Mouse (Mus musculus): ENCODE data around the gene Wif1. TPM values are rescaled to one million over a fixed set of nuclear protein-coding genes. Genes with fewer than 3 reads are reported as not detected.

Wif1 gene
- polyA plus RNA-seq, 1 experiment from 2014 or later: 18.7 TPM

DNA sequence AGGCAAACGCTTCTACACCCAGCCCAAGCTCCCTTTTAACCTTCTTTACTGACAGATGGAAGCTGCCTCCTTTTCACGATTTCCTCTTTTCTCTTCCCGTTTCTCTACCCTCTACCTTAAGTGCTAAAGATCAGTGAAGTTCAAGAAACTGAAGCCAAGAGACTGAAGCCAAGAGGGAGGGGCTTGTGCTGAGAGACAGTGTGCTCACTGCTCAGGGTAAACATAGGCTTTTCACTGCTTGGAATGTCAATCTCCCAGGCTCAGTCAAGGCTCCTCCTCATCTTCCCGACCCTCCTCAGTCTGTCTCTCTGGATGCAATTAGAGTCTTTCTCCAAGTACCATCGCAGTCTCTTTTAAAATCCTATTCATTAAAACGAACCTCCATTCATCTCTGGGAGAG lies 55.6 kb downstream of the Wif1 start:
- H3K27ac ChIP-seq (ENCODE audit: low read length): no peak overlapping the region
- no peaks in the 10 kb centered on the region for H3K27me3 ChIP-seq (ENCODE audit: control insufficient read depth, insufficient read depth, low read depth, low read length)
- H3K4me2 ChIP-seq (ENCODE audit: low read length): peak overlapping the region; percentile 40
- H3K9ac ChIP-seq (ENCODE audit: low read depth, low read length): no peak overlapping the region
- no peak for ATAC-seq
- no peaks in the 10 kb centered on the region for H3K36me3 ChIP-seq (ENCODE audit: control insufficient read depth, insufficient read depth, low read length)
- peaks cover 2% of the 10 kb centered on the region; the same call in 1 of the 2 replicates for H3K4me1 ChIP-seq (ENCODE audit: control insufficient read depth, insufficient read depth, low read length)
- WGBS: 3% methylated on average over 6 of the region's 6 CpGs
- H3K9me3 ChIP-seq (replicated peaks; ENCODE audit: control insufficient read depth, low read length, poor library complexity, severe bottlenecking): no peaks in the 10 kb centered on the region
- no peak overlapping the region for H3K4me3 ChIP-seq (ENCODE audit: low read depth, low read length)

DNA sequence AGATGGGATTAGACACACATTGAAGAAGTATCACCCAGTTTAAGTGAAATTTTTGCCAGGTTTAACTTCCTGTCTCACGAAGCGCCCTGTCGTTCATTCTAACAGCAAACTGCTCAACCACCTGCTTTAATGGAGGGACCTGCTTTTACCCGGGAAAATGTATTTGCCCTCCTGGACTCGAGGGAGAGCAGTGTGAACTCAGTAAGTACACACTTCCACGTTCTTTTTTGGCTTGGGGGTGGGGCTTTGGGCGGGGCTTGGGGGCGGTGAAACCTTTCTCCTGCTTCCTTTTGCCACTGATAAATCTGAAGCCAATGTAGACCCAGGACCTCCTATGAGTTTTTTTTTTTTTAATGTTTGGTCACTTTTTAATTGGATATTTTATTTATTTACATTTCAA lies 56.2 kb downstream of the Wif1 start:
- no peak for ATAC-seq
- H3K27ac ChIP-seq (ENCODE audit: low read length): no peak overlapping the region
- 24% methylated on average over 8 of the region's 8 CpGs for WGBS
- no peaks in the 10 kb centered on the region for H3K27me3 ChIP-seq (ENCODE audit: control insufficient read depth, insufficient read depth, low read depth, low read length)
- peaks cover 2% of the 10 kb centered on the region; the same call in 1 of the 2 replicates for H3K4me1 ChIP-seq (ENCODE audit: control insufficient read depth, insufficient read depth, low read length)
- H3K36me3 ChIP-seq (ENCODE audit: control insufficient read depth, insufficient read depth, low read length): no peaks in the 10 kb centered on the region
- H3K4me3 ChIP-seq (ENCODE audit: low read depth, low read length): no peak overlapping the region
- no peaks in the 10 kb centered on the region for H3K9me3 ChIP-seq (replicated peaks; ENCODE audit: control insufficient read depth, low read length, poor library complexity, severe bottlenecking)
- H3K4me2 ChIP-seq (ENCODE audit: low read length): no peak overlapping the region; the same call in 1 of the 2 replicates
- H3K9ac ChIP-seq (ENCODE audit: low read depth, low read length): no peak overlapping the region

DNA sequence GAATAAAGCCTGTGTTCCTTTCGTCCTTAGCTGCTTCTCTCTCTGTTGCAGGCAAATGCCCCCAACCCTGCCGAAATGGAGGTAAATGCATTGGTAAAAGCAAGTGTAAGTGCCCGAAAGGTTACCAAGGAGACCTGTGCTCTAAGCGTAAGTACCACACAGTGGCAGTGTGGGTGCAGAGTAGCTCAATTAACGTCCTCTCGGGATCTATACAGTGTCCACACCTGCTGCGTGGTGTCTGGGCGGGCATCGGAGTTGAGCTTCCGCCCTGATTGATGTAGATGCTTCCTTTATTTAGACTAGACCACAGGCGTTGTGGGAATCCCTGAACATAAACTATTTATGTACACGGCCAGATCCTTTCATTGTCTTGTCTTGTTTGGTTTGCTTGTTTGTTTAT lies 62.2 kb downstream of the Wif1 start:
- Histone ChIP-seq H3K9me3 (replicated peaks; ENCODE audit: control insufficient read depth, low read length, poor library complexity, severe bottlenecking) (no peaks in the 10 kb centered on the region), H3K4me1 (ENCODE audit: control insufficient read depth, insufficient read depth, low read length) (peaks cover 8% of the 10 kb centered on the region; the same call in 1 of the 2 replicates), H3K27me3 (ENCODE audit: control insufficient read depth, insufficient read depth, low read depth, low read length) (no peaks in the 10 kb centered on the region), H3K36me3 (ENCODE audit: control insufficient read depth, insufficient read depth, low read length) (no peaks in the 10 kb centered on the region), H3K27ac (ENCODE audit: low read length) (no peak overlapping the region), H3K4me2 (ENCODE audit: low read length) (peak overlapping the region; percentile 42), H3K4me3 (ENCODE audit: low read depth, low read length) (peak overlapping the region; percentile 16; the same call in 1 of the 2 replicates), H3K9ac (ENCODE audit: low read depth, low read length) (peak overlapping the region; percentile 25; the same call in 1 of the 2 replicates)
- no peak for ATAC-seq
- WGBS: 47% methylated on average over 12 of the region's 12 CpGs

DNA sequence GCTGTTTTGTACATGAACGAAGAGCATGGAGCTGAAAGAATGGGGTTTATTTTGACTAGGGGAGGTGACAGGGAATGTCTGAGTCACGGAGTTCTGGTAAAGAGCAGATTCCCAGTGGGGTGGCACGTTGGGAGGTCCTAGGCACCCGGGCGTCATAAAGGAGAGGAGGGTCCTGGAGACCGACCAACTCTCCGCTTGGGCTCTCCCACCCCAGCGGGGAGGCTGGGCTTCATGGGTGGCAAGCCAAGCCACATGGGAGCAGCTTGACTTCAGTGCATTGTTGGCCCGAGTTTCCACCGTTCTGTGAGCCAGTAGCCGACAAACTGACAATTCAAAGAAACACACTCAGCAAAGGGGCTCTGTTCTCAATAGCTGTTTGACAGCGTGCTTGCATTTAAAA lies 64.5 kb downstream of the Wif1 start:
- ATAC-seq: no peak
- WGBS: 66% methylated on average over 12 of the region's 12 CpGs
- Histone ChIP-seq H3K4me2 (ENCODE audit: low read length) (no peak overlapping the region), H3K27me3 (ENCODE audit: control insufficient read depth, insufficient read depth, low read depth, low read length) (no peaks in the 10 kb centered on the region), H3K9ac (ENCODE audit: low read depth, low read length) (no peak overlapping the region), H3K27ac (ENCODE audit: low read length) (no peak overlapping the region), H3K4me1 (ENCODE audit: control insufficient read depth, insufficient read depth, low read length) (peaks cover 8% of the 10 kb centered on the region; the same call in 1 of the 2 replicates), H3K4me3 (ENCODE audit: low read depth, low read length) (no peak overlapping the region), H3K9me3 (replicated peaks; ENCODE audit: control insufficient read depth, low read length, poor library complexity, severe bottlenecking) (no peaks in the 10 kb centered on the region), H3K36me3 (ENCODE audit: control insufficient read depth, insufficient read depth, low read length) (no peaks in the 10 kb centered on the region)

DNA sequence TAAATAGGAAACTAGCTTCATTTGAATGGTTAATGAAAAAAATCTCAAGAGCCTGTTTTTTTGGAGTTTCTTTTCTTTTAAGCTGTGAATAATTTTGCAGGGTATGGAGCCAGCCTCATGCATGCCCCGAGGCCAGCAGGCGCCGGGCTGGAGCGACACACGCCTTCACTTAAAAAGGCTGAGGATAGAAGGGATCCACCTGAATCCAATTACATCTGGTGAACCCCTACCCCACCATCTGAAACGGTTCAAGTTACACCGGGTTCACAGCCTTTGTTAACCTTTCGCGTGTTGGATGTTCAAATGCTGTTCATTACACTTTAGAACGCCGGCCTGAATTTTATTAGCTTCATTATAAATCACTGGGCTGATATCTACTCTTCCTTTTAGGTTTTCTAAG lies 65.9 kb downstream of the Wif1 start:
- WGBS: 65% methylated on average over 11 of the region's 11 CpGs
- Histone ChIP-seq H3K4me1 (ENCODE audit: control insufficient read depth, insufficient read depth, low read length) (peaks cover 8% of the 10 kb centered on the region; the same call in 1 of the 2 replicates), H3K4me2 (ENCODE audit: low read length) (no peak overlapping the region), H3K27ac (ENCODE audit: low read length) (no peak overlapping the region), H3K9ac (ENCODE audit: low read depth, low read length) (no peak overlapping the region), H3K4me3 (ENCODE audit: low read depth, low read length) (no peak overlapping the region), H3K36me3 (ENCODE audit: control insufficient read depth, insufficient read depth, low read length) (no peaks in the 10 kb centered on the region), H3K27me3 (ENCODE audit: control insufficient read depth, insufficient read depth, low read depth, low read length) (no peaks in the 10 kb centered on the region), H3K9me3 (replicated peaks; ENCODE audit: control insufficient read depth, low read length, poor library complexity, severe bottlenecking) (no peaks in the 10 kb centered on the region)
- no peak for ATAC-seq

DNA sequence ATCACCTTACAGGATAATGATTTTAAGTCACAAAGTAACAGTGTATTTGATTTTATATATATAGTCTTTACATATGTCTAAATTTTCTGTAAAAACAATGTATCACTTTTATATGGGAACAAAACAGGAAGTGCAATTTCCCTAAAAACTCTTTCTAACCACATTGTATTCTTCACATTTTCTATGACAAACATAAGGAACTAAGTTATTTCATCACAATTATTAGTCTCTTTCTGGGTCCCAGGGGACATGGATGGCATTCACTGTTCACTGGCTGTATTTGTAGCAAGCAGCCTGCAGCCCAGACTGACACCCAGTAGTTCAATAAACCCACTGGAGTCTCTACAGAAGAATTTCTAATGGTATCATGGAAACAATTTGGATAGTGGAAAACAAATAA lies 82.4 kb downstream of the Wif1 start:
- H3K27me3 ChIP-seq (ENCODE audit: control insufficient read depth, insufficient read depth, low read depth, low read length): no peaks in the 10 kb centered on the region
- no peak overlapping the region for H3K27ac ChIP-seq (ENCODE audit: low read length)
- H3K36me3 ChIP-seq (ENCODE audit: control insufficient read depth, insufficient read depth, low read length): no peaks in the 10 kb centered on the region
- no peaks in the 10 kb centered on the region for H3K9me3 ChIP-seq (replicated peaks; ENCODE audit: control insufficient read depth, low read length, poor library complexity, severe bottlenecking)
- no peak overlapping the region for H3K4me3 ChIP-seq (ENCODE audit: low read depth, low read length)
- H3K4me2 ChIP-seq (ENCODE audit: low read length): no peak overlapping the region
- no peak overlapping the region for H3K9ac ChIP-seq (ENCODE audit: low read depth, low read length)
- no peaks in the 10 kb centered on the region for H3K4me1 ChIP-seq (ENCODE audit: control insufficient read depth, insufficient read depth, low read length)
- no peak for ATAC-seq

DNA sequence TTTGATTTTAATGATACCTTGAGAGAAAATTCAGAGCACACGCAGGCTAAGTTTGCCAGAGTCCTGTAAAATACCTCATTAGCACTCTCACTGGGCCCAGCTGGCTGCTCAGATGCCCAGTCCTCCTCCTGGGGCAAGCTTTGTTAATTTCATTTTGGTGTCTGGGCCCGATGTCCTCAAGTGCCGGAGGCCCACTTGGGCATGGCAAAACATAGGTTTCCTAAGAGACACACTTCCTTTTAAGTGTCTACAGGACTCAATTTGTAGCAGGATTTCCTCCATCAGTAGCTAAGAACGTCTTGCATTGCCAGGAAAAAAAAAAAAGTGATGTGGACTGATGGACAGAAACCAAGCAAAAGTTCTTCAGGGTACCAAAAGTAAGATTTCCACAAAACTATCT lies 82.9 kb downstream of the Wif1 start:
- ATAC-seq: no peak
- H3K27me3 ChIP-seq (ENCODE audit: control insufficient read depth, insufficient read depth, low read depth, low read length): no peaks in the 10 kb centered on the region
- no peaks in the 10 kb centered on the region for H3K9me3 ChIP-seq (replicated peaks; ENCODE audit: control insufficient read depth, low read length, poor library complexity, severe bottlenecking)
- no peak overlapping the region for H3K4me2 ChIP-seq (ENCODE audit: low read length)
- no peaks in the 10 kb centered on the region for H3K4me1 ChIP-seq (ENCODE audit: control insufficient read depth, insufficient read depth, low read length)
- 48% methylated on average over 4 of the region's 4 CpGs for WGBS
- H3K9ac ChIP-seq (ENCODE audit: low read depth, low read length): no peak overlapping the region
- H3K36me3 ChIP-seq (ENCODE audit: control insufficient read depth, insufficient read depth, low read length): no peaks in the 10 kb centered on the region
- no peak overlapping the region for H3K27ac ChIP-seq (ENCODE audit: low read length)
- no peak overlapping the region for H3K4me3 ChIP-seq (ENCODE audit: low read depth, low read length)

DNA sequence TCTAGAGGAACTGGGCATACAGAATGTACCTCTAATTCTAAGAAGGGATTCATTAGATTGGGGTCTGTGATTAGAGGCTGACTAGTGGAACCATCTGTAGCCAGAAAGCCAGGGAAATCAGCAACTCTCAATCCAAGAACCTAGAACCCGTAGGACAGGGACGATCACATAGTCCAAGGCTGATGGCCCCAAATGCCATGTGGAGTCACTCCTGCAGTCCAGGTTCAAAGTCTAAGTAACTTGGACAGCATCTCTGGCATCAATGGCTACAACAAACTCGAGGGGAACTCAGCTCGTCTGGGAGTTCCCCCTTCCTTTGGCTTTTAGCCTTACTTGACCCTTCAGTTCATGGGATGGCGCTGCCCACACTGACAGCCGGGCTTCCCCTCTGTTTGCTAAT lies 87.0 kb downstream of the Wif1 start:
- Histone ChIP-seq H3K36me3 (ENCODE audit: control insufficient read depth, insufficient read depth, low read length) (no peaks in the 10 kb centered on the region), H3K4me3 (ENCODE audit: low read depth, low read length) (no peak overlapping the region), H3K9ac (ENCODE audit: low read depth, low read length) (no peak overlapping the region), H3K4me2 (ENCODE audit: low read length) (no peak overlapping the region), H3K4me1 (ENCODE audit: control insufficient read depth, insufficient read depth, low read length) (no peaks in the 10 kb centered on the region), H3K27ac (ENCODE audit: low read length) (no peak overlapping the region), H3K27me3 (ENCODE audit: control insufficient read depth, insufficient read depth, low read depth, low read length) (no peaks in the 10 kb centered on the region), H3K9me3 (replicated peaks; ENCODE audit: control insufficient read depth, low read length, poor library complexity, severe bottlenecking) (no peaks in the 10 kb centered on the region)
- 90% methylated on average over 6 of the region's 6 CpGs for WGBS
- ATAC-seq: no peak

DNA sequence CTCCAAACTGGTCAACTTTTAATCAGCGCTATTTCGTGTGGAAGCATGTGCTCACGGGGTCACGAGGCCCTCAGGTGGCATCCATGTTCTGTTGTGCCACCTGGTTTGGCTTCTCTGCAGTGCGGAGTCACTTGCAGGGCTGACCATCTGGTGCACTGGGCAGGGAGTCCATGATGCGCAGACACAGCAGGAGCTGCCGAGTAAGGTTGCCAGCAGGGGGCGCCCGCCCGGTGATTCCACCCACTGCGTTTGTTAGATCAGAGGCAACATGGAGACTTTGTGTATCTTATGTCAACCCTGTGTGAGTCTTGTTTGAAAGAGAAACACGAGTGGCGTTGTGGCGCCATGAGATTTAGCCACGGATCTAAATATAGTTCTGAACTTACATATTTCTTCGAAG lies 90.7 kb downstream of the Wif1 start:
- Histone ChIP-seq H3K27me3 (ENCODE audit: control insufficient read depth, insufficient read depth, low read depth, low read length) (no peaks in the 10 kb centered on the region), H3K4me2 (ENCODE audit: low read length) (no peak overlapping the region), H3K4me3 (ENCODE audit: low read depth, low read length) (no peak overlapping the region), H3K27ac (ENCODE audit: low read length) (no peak overlapping the region), H3K9ac (ENCODE audit: low read depth, low read length) (no peak overlapping the region), H3K36me3 (ENCODE audit: control insufficient read depth, insufficient read depth, low read length) (no peaks in the 10 kb centered on the region), H3K4me1 (ENCODE audit: control insufficient read depth, insufficient read depth, low read length) (no peaks in the 10 kb centered on the region; the same call in 1 of the 2 replicates), H3K9me3 (replicated peaks; ENCODE audit: control insufficient read depth, low read length, poor library complexity, severe bottlenecking) (no peaks in the 10 kb centered on the region)
- WGBS: 96% methylated on average over 16 of the region's 16 CpGs
- ATAC-seq: no peak

Measured in midbrain, embryonic 16.5 days (tissue).